Mouse (Mus musculus): ENCODE measurements around the gene Gpr62.

GRCm38 (mm10) chr9:106430015-106430264 is 35.8 kb downstream of the Gpr62 start:
- TF ChIP-seq POLR2A (IDR thresholded peaks at IDR 0.05; ENCODE audit: low read depth, low read length) (no peak), CTCF (IDR thresholded peaks at IDR 0.05; ENCODE audit: borderline replicate concordance, insufficient read depth, low read length) (no peak)
